ENCODE assay signal across 9 mouse cellular contexts in the genomic region with DNA sequence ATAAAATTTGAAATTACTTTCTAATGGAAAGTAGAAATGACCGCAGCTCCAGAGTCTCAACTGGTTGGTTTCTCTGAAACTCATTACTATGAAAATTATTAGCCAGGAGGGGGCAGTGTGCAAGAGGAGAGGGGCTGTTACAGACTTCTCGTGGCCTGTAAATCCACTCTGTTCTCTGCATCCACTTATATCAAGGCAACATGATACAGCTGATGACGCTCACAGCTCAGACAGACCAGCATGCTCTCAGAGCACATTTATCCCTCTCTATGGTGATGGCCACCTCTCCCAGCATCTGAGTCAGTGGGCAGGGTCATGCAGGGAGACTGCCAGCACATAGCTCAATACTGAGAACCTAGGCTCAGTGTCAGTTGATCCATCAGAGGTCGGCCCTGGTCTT.
DNase-seq lines count a peak whose midpoint lies in the region; ATAC-seq and TF ChIP-seq lines count a peak whose summit lies in the region.
"Had no signal": no experiment of that assay in that cellular context is flagged by ENCODE, and none has a peak within 500 bp of the region (broad histone marks: within the 10 kb centered on the region; RNA-seq: fewer than 3 reads in every experiment).

No protein-coding gene starts in this region.

- H3K36me3 ChIP-seq in heart, embryonic 12.5 days = peaks cover 17% of the 10 kb centered on the region
- peaks cover 18% of the 10 kb centered on the region for H3K36me3 ChIP-seq in midbrain, embryonic 12.5 days
- H3K36me3 ChIP-seq in midbrain, embryonic 16.5 days (ENCODE audit: control insufficient read depth, insufficient read depth, low read length) = no peaks in the 10 kb centered on the region
- H3K36me3 ChIP-seq in hindbrain, embryonic 13.5 days = peaks cover 19% of the 10 kb centered on the region
- H3K36me3 ChIP-seq in small intestine, adult 2 months (ENCODE audit: control insufficient read depth, insufficient read depth, low read length) = peaks cover 8% of the 10 kb centered on the region

- intact Hi-C loops in heart, postnatal 36 days (cut with DNase I) = loop anchor here (2.0 to 10.0 kb wide), 2 partner anchors 130 to 254 kb away; partner anchors contain the start of gene Stk39

- no peak overlapping the region for H3K9ac ChIP-seq in heart, embryonic 12.5 days
- H3K9ac ChIP-seq in midbrain, embryonic 12.5 days (replicated peaks) = no peak overlapping the region
- no peak overlapping the region for H3K9ac ChIP-seq in midbrain, embryonic 16.5 days (ENCODE audit: low read depth, low read length)
- H3K9ac ChIP-seq in hindbrain, embryonic 13.5 days = no peak overlapping the region

- no peaks in the 10 kb centered on the region for H3K9me3 ChIP-seq in heart, embryonic 12.5 days (replicated peaks)
- H3K9me3 ChIP-seq in midbrain, embryonic 12.5 days = no peaks in the 10 kb centered on the region
- H3K9me3 ChIP-seq in midbrain, embryonic 16.5 days (replicated peaks; ENCODE audit: control insufficient read depth, low read length, poor library complexity, severe bottlenecking) = no peaks in the 10 kb centered on the region
- no peaks in the 10 kb centered on the region for H3K9me3 ChIP-seq in hindbrain, embryonic 13.5 days

- no peak for ATAC-seq in heart, embryonic 12.5 days (ENCODE audit: insufficient number of reproducible peaks, low FRiP score)
- ATAC-seq in midbrain, embryonic 12.5 days (ENCODE audit: low FRiP score, low read depth) = peak; percentile 63
- no peak for ATAC-seq in midbrain, embryonic 16.5 days
- peak; percentile 31 for ATAC-seq in hindbrain, embryonic 13.5 days (ENCODE audit: low FRiP score)

- H3K4me3 ChIP-seq in heart, embryonic 12.5 days = no peak overlapping the region
- H3K4me3 ChIP-seq in midbrain, embryonic 12.5 days = no peak overlapping the region
- H3K4me3 ChIP-seq in midbrain, embryonic 16.5 days (ENCODE audit: low read depth, low read length) = no peak overlapping the region
- H3K4me3 ChIP-seq in hindbrain, embryonic 13.5 days = no peak overlapping the region
- H3K4me3 ChIP-seq in small intestine, adult 2 months (ENCODE audit: low read depth, low read length) = no peak overlapping the region

- no peak for DNase-seq in heart, postnatal 36 days
- DNase-seq in layer of hippocampus, adult 8-10 months (ENCODE audit: low spot score in 2 of 2) = no peak
- DNase-seq in layer of hippocampus, postnatal 36 days = no peak

- peak overlapping the region; percentile 6; the same call in 1 of the 2 replicates for H3K27ac ChIP-seq in heart, embryonic 12.5 days (ENCODE audit: poor library complexity, severe bottlenecking)
- H3K27ac ChIP-seq in midbrain, embryonic 12.5 days (replicated peaks) = no peak overlapping the region
- H3K27ac ChIP-seq in midbrain, embryonic 16.5 days (ENCODE audit: low read length) = no peak overlapping the region
- H3K27ac ChIP-seq in hindbrain, embryonic 13.5 days = no peak overlapping the region
- H3K27ac ChIP-seq in small intestine, adult 2 months (ENCODE audit: insufficient read depth, low read depth, low read length) = no peak overlapping the region
- H3K27ac ChIP-seq: macrophage had no signal

- 56% methylated on average over 4 of the region's 4 CpGs for WGBS in heart, embryonic 12.5 days
- 68% methylated on average over 4 of the region's 4 CpGs for WGBS in midbrain, embryonic 12.5 days
- WGBS in midbrain, embryonic 16.5 days = 62% methylated on average over 4 of the region's 4 CpGs
- WGBS in hindbrain, embryonic 13.5 days = 65% methylated on average over 4 of the region's 4 CpGs
- 74% methylated on average over 4 of the region's 4 CpGs for WGBS in small intestine, adult 2 months

- no peak for TF ChIP-seq POLR2A in small intestine, adult 2 months (IDR thresholded peaks at IDR 0.05; ENCODE audit: low read depth, low read length)

- H3K4me1 ChIP-seq in heart, embryonic 12.5 days (replicated peaks) = peaks cover 56% of the 10 kb centered on the region
- H3K4me1 ChIP-seq in midbrain, embryonic 12.5 days = no peaks in the 10 kb centered on the region
- H3K4me1 ChIP-seq in midbrain, embryonic 16.5 days (ENCODE audit: control insufficient read depth, insufficient read depth, low read length) = no peaks in the 10 kb centered on the region
- peaks cover 16% of the 10 kb centered on the region for H3K4me1 ChIP-seq in hindbrain, embryonic 13.5 days (replicated peaks)
- H3K4me1 ChIP-seq in small intestine, adult 2 months (ENCODE audit: control insufficient read depth, insufficient read depth, insufficient read length, low read length) = no peaks in the 10 kb centered on the region

- no peak overlapping the region for H3K4me2 ChIP-seq in heart, embryonic 12.5 days
- no peak overlapping the region for H3K4me2 ChIP-seq in midbrain, embryonic 12.5 days (replicated peaks)
- no peak overlapping the region for H3K4me2 ChIP-seq in midbrain, embryonic 16.5 days (ENCODE audit: low read length)
- H3K4me2 ChIP-seq in hindbrain, embryonic 13.5 days = no peak overlapping the region

- H3K27me3 ChIP-seq in heart, embryonic 12.5 days (replicated peaks) = no peaks in the 10 kb centered on the region
- no peaks in the 10 kb centered on the region for H3K27me3 ChIP-seq in midbrain, embryonic 12.5 days
- H3K27me3 ChIP-seq in midbrain, embryonic 16.5 days (ENCODE audit: control insufficient read depth, insufficient read depth, low read depth, low read length) = no peaks in the 10 kb centered on the region
- no peaks in the 10 kb centered on the region for H3K27me3 ChIP-seq in hindbrain, embryonic 13.5 days
- H3K27me3 ChIP-seq in small intestine, adult 2 months (ENCODE audit: control insufficient read depth, insufficient read depth, low read length) = no peaks in the 10 kb centered on the region

- 0 out of 2 replicates have a peak, but pooled peaks have one; percentile 20 for TF ChIP-seq CTCF in small intestine, adult 2 months (IDR thresholded peaks at IDR 0.05; ENCODE audit: extremely low read depth, insufficient read length, insufficient replicate concordance, low read depth, low read length)

Comparison
In these comparisons a context has a peak if more than half of its experiments do, and no peak if none do; other contexts are left out.
1. ATAC-seq: peak in midbrain, embryonic 12.5 days (single experiment) and hindbrain, embryonic 13.5 days (single experiment); none in heart, embryonic 12.5 days (single experiment) and midbrain, embryonic 16.5 days (single experiment).